Mouse (Mus musculus): Measurements from ENCODE around the gene Gm128. TPM values are rescaled to one million over a fixed set of nuclear protein-coding genes. Genes with fewer than 3 reads are reported as not detected.

Gm128 gene
- polyA plus RNA-seq, 1 experiment from 2014 or later, result 0.80 TPM

- Histone ChIP-seq H3K9ac (no peak overlapping the region), H3K4me1 (peaks cover 6% of the 10 kb centered on the region; the same call in 1 of the 2 replicates), H3K27me3 (no peaks in the 10 kb centered on the region), H3K36me3 (peaks cover 10% of the 10 kb centered on the region), H3K27ac (replicated peaks) (no peak overlapping the region), H3K9me3 (replicated peaks) (no peaks in the 10 kb centered on the region), H3K4me3 (replicated peaks) (no peak overlapping the region), H3K4me2 (replicated peaks) (no peak overlapping the region)
- 72% methylated on average over 2 of the region's 2 CpGs for WGBS
- no peak for ATAC-seq (ENCODE audit: insufficient number of reproducible peaks, low FRiP score, low TSS enrichment, low read depth)
Observed at GRCm38 (mm10) chr3:95243086-95243485, 1.7 kb upstream of the Gm128 start.

- peaks cover 6% of the 10 kb centered on the region; the same call in 1 of the 2 replicates for H3K4me1 ChIP-seq
- no peak overlapping the region for H3K27ac ChIP-seq (replicated peaks)
- H3K27me3 ChIP-seq, result no peaks in the 10 kb centered on the region
- no peak overlapping the region for H3K4me2 ChIP-seq (replicated peaks)
- no peaks in the 10 kb centered on the region for H3K9me3 ChIP-seq (replicated peaks)
- WGBS, result 28% methylated on average over 17 of the region's 17 CpGs
- peaks cover 31% of the 10 kb centered on the region for H3K36me3 ChIP-seq
- no peak overlapping the region for H3K9ac ChIP-seq
- ATAC-seq (ENCODE audit: insufficient number of reproducible peaks, low FRiP score, low TSS enrichment, low read depth), result no peak
- H3K4me3 ChIP-seq (replicated peaks), result no peak overlapping the region
Observed at GRCm38 (mm10) chr3:95240900-95241299, 498 bp downstream of the Gm128 start.

GRCm38 (mm10) chr3:95239971-95240370, 1.4 kb downstream of the Gm128 start:
- no peak for ATAC-seq (ENCODE audit: insufficient number of reproducible peaks, low FRiP score, low TSS enrichment, low read depth)
- H3K27ac ChIP-seq (replicated peaks), result no peak overlapping the region
- H3K27me3 ChIP-seq, result no peaks in the 10 kb centered on the region
- no peak overlapping the region for H3K4me2 ChIP-seq (replicated peaks)
- no peak overlapping the region for H3K9ac ChIP-seq
- no peak overlapping the region for H3K4me3 ChIP-seq (replicated peaks)
- peaks cover 6% of the 10 kb centered on the region; the same call in 1 of the 2 replicates for H3K4me1 ChIP-seq
- peaks cover 35% of the 10 kb centered on the region for H3K36me3 ChIP-seq
- 88% methylated on average over 12 of the region's 12 CpGs for WGBS
- H3K9me3 ChIP-seq (replicated peaks), result no peaks in the 10 kb centered on the region

- H3K9ac ChIP-seq, result no peak overlapping the region
- WGBS, result 80% methylated on average over 6 of the region's 6 CpGs
- H3K4me2 ChIP-seq (replicated peaks), result no peak overlapping the region
- no peaks in the 10 kb centered on the region for H3K9me3 ChIP-seq (replicated peaks)
- peaks cover 44% of the 10 kb centered on the region for H3K36me3 ChIP-seq
- no peak overlapping the region for H3K4me3 ChIP-seq (replicated peaks)
- no peak for ATAC-seq (ENCODE audit: insufficient number of reproducible peaks, low FRiP score, low TSS enrichment, low read depth)
- H3K27ac ChIP-seq (replicated peaks), result no peak overlapping the region
- peaks cover 6% of the 10 kb centered on the region; the same call in 1 of the 2 replicates for H3K4me1 ChIP-seq
- H3K27me3 ChIP-seq, result no peaks in the 10 kb centered on the region
Observed at GRCm38 (mm10) chr3:95239022-95239421, 2.4 kb downstream of the Gm128 start.

GRCm38 (mm10) chr3:95237541-95238099, 3.8 kb downstream of the Gm128 start:
- Histone ChIP-seq H3K36me3 (peaks cover 58% of the 10 kb centered on the region), H3K27me3 (no peaks in the 10 kb centered on the region), H3K27ac (replicated peaks) (peak overlapping the region; percentile 28; the same call in 1 of the 2 replicates), H3K9ac (no peak overlapping the region), H3K4me2 (replicated peaks) (no peak overlapping the region), H3K9me3 (replicated peaks) (no peaks in the 10 kb centered on the region), H3K4me1 (peaks cover 6% of the 10 kb centered on the region; the same call in 1 of the 2 replicates), H3K4me3 (replicated peaks) (no peak overlapping the region)
- ATAC-seq (ENCODE audit: insufficient number of reproducible peaks, low FRiP score, low TSS enrichment, low read depth), result no peak
- 75% methylated on average over 8 of the region's 8 CpGs for WGBS

GRCm38 (mm10) chr3:95235386-95236301, 5.8 kb downstream of the Gm128 start:
- Histone ChIP-seq H3K4me1 (peaks cover 15% of the 10 kb centered on the region), H3K4me2 (replicated peaks) (no peak overlapping the region), H3K9ac (no peak overlapping the region), H3K27me3 (no peaks in the 10 kb centered on the region), H3K9me3 (replicated peaks) (no peaks in the 10 kb centered on the region), H3K27ac (replicated peaks) (no peak overlapping the region), H3K4me3 (replicated peaks) (no peak overlapping the region), H3K36me3 (peaks cover 69% of the 10 kb centered on the region)
- no peak for ATAC-seq (ENCODE audit: insufficient number of reproducible peaks, low FRiP score, low TSS enrichment, low read depth)
- WGBS, result 60% methylated on average over 23 of the region's 23 CpGs

GRCm38 (mm10) chr3:95233303-95233980, 8.0 kb downstream of the Gm128 start:
- WGBS, result 83% methylated on average over 16 of the region's 16 CpGs
- H3K36me3 ChIP-seq, result peaks cover 69% of the 10 kb centered on the region

GRCm38 (mm10) chr3:95232771-95233170, 8.6 kb downstream of the Gm128 start:
- peaks cover 21% of the 10 kb centered on the region for H3K4me1 ChIP-seq
- no peaks in the 10 kb centered on the region for H3K9me3 ChIP-seq (replicated peaks)
- peaks cover 62% of the 10 kb centered on the region for H3K36me3 ChIP-seq
- no peak overlapping the region for H3K4me3 ChIP-seq (replicated peaks)
- H3K27me3 ChIP-seq, result no peaks in the 10 kb centered on the region
- ATAC-seq (ENCODE audit: insufficient number of reproducible peaks, low FRiP score, low TSS enrichment, low read depth), result no peak
- 76% methylated on average over 7 of the region's 7 CpGs for WGBS
- no peak overlapping the region for H3K27ac ChIP-seq (replicated peaks)
- H3K4me2 ChIP-seq (replicated peaks), result no peak overlapping the region
- H3K9ac ChIP-seq, result no peak overlapping the region

More at GRCm38 (mm10) chr3:95233303-95233980, 8.0 kb downstream of the Gm128 start:
- Histone ChIP-seq H3K4me2 (replicated peaks) (no peak overlapping the region), H3K9ac (no peak overlapping the region), H3K4me3 (replicated peaks) (no peak overlapping the region), H3K27me3 (no peaks in the 10 kb centered on the region), H3K27ac (replicated peaks) (no peak overlapping the region), H3K9me3 (replicated peaks) (no peaks in the 10 kb centered on the region), H3K4me1 (peaks cover 21% of the 10 kb centered on the region)
- ATAC-seq (ENCODE audit: insufficient number of reproducible peaks, low FRiP score, low TSS enrichment, low read depth), result no peak

- Histone ChIP-seq H3K27me3 (no peaks in the 10 kb centered on the region), H3K36me3 (peaks cover 50% of the 10 kb centered on the region)
Observed at GRCm38 (mm10) chr3:95231298-95232221, 9.8 kb downstream of the Gm128 start, which contains the start of gene Mllt11. Gene Mllt11 (minus strand): TSS chr3:95232171.

GRCm38 (mm10) chr3:95230495-95231297, 10.7 kb downstream of the Gm128 start:
- WGBS, result 32% methylated on average over 8 of the region's 8 CpGs
- no peak for ATAC-seq (ENCODE audit: insufficient number of reproducible peaks, low FRiP score, low TSS enrichment, low read depth)
- Histone ChIP-seq H3K36me3 (peaks cover 42% of the 10 kb centered on the region), H3K4me3 (replicated peaks) (peak overlapping the region; percentile 89), H3K27ac (replicated peaks) (peak overlapping the region; percentile 99), H3K4me1 (peaks cover 33% of the 10 kb centered on the region), H3K9me3 (replicated peaks) (no peaks in the 10 kb centered on the region), H3K4me2 (replicated peaks) (peak overlapping the region; percentile 76), H3K27me3 (no peaks in the 10 kb centered on the region), H3K9ac (peak overlapping the region; percentile 40)

More at GRCm38 (mm10) chr3:95231298-95232221, 9.8 kb downstream of the Gm128 start, which contains the start of gene Mllt11:
- no peak for ATAC-seq (ENCODE audit: insufficient number of reproducible peaks, low FRiP score, low TSS enrichment, low read depth)
- Histone ChIP-seq H3K9me3 (replicated peaks) (no peaks in the 10 kb centered on the region), H3K4me1 (peaks cover 30% of the 10 kb centered on the region), H3K4me3 (replicated peaks) (peak within 1 kb of the TSS; percentile 89), H3K4me2 (replicated peaks) (peak within 1 kb of the TSS; percentile 76), H3K9ac (peak within 1 kb of the TSS; percentile 40; the same call in 1 of the 2 replicates), H3K27ac (replicated peaks) (peak within 1 kb of the TSS; percentile 99; the same call in 1 of the 2 replicates)
- 67% methylated on average over 13 of the region's 13 CpGs for WGBS

Data from embryonic facial prominence, embryonic 15.5 days (tissue).